Mouse (Mus musculus) testis, postnatal 14 days (tissue): ENCODE results near the gene Vmn1r126.
"Not testable (repeated sequence)": the region's sequence is repeated elsewhere in the genome, so short reads cannot be mapped to it uniquely, and the experiment has no call there.

Experiments used
- DNase-seq: peaks from one replicate; pipeline ENCODE4 v3.0.0; 2021; ENCODE audit warnings: low spot score

Vmn1r126 gene

GRCm38 (mm10) chr7:21301367-21301766 lies at the start of gene Vmn1r126:
Vmn1r126 (minus strand) TSS chr7:21301467.
- not testable (repeated sequence) for DNase-seq

- DNase-seq: not testable (repeated sequence)
Measured at GRCm38 (mm10) chr7:21349073-21349472, 47.8 kb upstream of the Vmn1r126 start, which contains the start of gene Vmn1r128. Vmn1r128 (plus strand) TSS chr7:21349373.

GRCm38 (mm10) chr7:21319761-21320160 lies 18.5 kb upstream of the Vmn1r126 start, which contains the start of gene Vmn1r127:
Vmn1r127 (minus strand) TSS chr7:21319861.
- not testable (repeated sequence) for DNase-seq

- DNase-seq: not testable (repeated sequence)
Measured at GRCm38 (mm10) chr7:21271879-21272278, 29.4 kb downstream of the Vmn1r126 start, which contains the start of gene Vmn1r125. Vmn1r125 (plus strand) TSS chr7:21272179.

GRCm38 (mm10) chr7:21260517-21260916 lies 40.8 kb downstream of the Vmn1r126 start, which contains the start of gene Vmn1r124:
Vmn1r124 (minus strand) TSS chr7:21260617.
- not testable (repeated sequence) for DNase-seq
